Mouse (Mus musculus) limb, embryonic 11.5 days (tissue): ENCODE measurements around the gene Lilra5. TPM values are rescaled to one million over a fixed set of nuclear protein-coding genes. Genes with fewer than 3 reads are reported as not detected.
"Not testable (repeated sequence)": the region's sequence is repeated elsewhere in the genome, so short reads cannot be mapped to it uniquely, and the experiment has no call there.

ENCODE experiments used
- ATAC-seq: fragments of 200-750 bp; cut with Nextera tagmentation; 2 replicates; pipeline ENCODE4 v1.8.0; 2017; ENCODE audit warnings: low read depth; ENCODE audit not compliant: insufficient number of reproducible peaks, low FRiP score, low TSS enrichment
- DNase-seq: peaks from one replicate; pipeline ENCODE4 v3.0.0-alpha.2; 2015; ENCODE audit warnings: low spot score
- H3K27ac ChIP-seq: fragments of 300-500 bp; sonication (generic); replicated peaks from 2 replicates; pipeline ENCODE4 v1.5.1; 2014; ENCODE audit warnings: low read depth, mild to moderate bottlenecking, low read length
- H3K27me3 ChIP-seq: fragments of 300-500 bp; sonication (generic); 2 replicates; pipeline ENCODE4 v1.6.1; 2014; ENCODE audit warnings: mild to moderate bottlenecking, low read length, mixed read lengths; ENCODE audit not compliant: control insufficient read depth, insufficient read depth
- H3K36me3 ChIP-seq: fragments of 300-500 bp; sonication (generic); 2 replicates; pipeline ENCODE4 v1.6.1; 2014; ENCODE audit warnings: mild to moderate bottlenecking, low read length, moderate library complexity, mixed read lengths; ENCODE audit not compliant: control insufficient read depth, insufficient read depth
- H3K4me1 ChIP-seq: fragments of 300-500 bp; sonication (generic); 2 replicates; pipeline ENCODE4 v1.6.1; 2014; ENCODE audit warnings: low read length, mixed read lengths; ENCODE audit not compliant: control insufficient read depth, insufficient read depth
- H3K4me2 ChIP-seq: fragments of 300-500 bp; sonication (generic); 2 replicates; pipeline ENCODE4 v1.6.1; 2014; ENCODE audit warnings: low read depth, mild to moderate bottlenecking, moderate library complexity; ENCODE audit not compliant: severe bottlenecking
- H3K4me3 ChIP-seq: fragments of 300-500 bp; sonication (generic); 2 replicates; pipeline ENCODE4 v1.5.1; 2014; ENCODE audit warnings: low read depth, low read length
- H3K9ac ChIP-seq: fragments of 300-500 bp; sonication (generic); 2 replicates; pipeline ENCODE4 v1.6.1; 2014; ENCODE audit warnings: mild to moderate bottlenecking, low read length
- H3K9me3 ChIP-seq: fragments of 300-500 bp; sonication (generic); 2 replicates; pipeline ENCODE4 v1.6.1; 2016; ENCODE audit warnings: low read length; ENCODE audit not compliant: control insufficient read depth
- WGBS: fragments of 180-500 bp; shearing (Covaris S2); extraction: QIAGEN DNeasy Blood & Tissue Kit; methylation state at CpG from one replicate; pipeline ENCODE4 v1.1.7; 2014; 5-methylcytosine and 5-hydroxymethylcytosine counted together
- polyA plus RNA-seq: library from polyadenylated mRNA; unstranded; fragments of >200 nt; fragmentation: Nextera tagmentation; extraction: Ambion mirVana; gene quantifications from 2 replicates; pipeline ENCODE4 v1.2.1, GENCODE M21; 2014

The Lilra5 gene
- not detected in 2 replicates for polyA plus RNA-seq

- DNase-seq: no peak
- no peak within 1 kb of the TSS for H3K4me2 ChIP-seq
- H3K9me3 ChIP-seq: no peaks in the 10 kb centered on the region; the same call in 1 of the 2 replicates
- no peak within 1 kb of the TSS for H3K9ac ChIP-seq
- H3K4me1 ChIP-seq: no peaks in the 10 kb centered on the region
- H3K27me3 ChIP-seq: no peaks in the 10 kb centered on the region
- H3K27ac ChIP-seq: no peak within 1 kb of the TSS
- H3K36me3 ChIP-seq: no peaks in the 10 kb centered on the region
- ATAC-seq: no peak
- WGBS: 79% methylated on average over 7 of the region's 7 CpGs
- no peak within 1 kb of the TSS for H3K4me3 ChIP-seq
These were observed at the start of gene Lilra5 for GRCm38 (mm10) chr7:4237454-4237853. TSS of gene Lilra5 (plus strand) at chr7:4237754.

GRCm38 (mm10) chr7:4207126-4207525 is 30.4 kb upstream of the Lilra5 start:
- Histone ChIP-seq H3K4me1 (no peaks in the 10 kb centered on the region), H3K9me3 (no peaks in the 10 kb centered on the region), H3K4me3 (no peak overlapping the region), H3K4me2 (no peak overlapping the region), H3K9ac (no peak overlapping the region), H3K27me3 (no peaks in the 10 kb centered on the region), H3K27ac (no peak overlapping the region), H3K36me3 (no peaks in the 10 kb centered on the region)
- no peak for DNase-seq
- 80% methylated on average over 1 of the region's 1 CpGs for WGBS
- no peak for ATAC-seq

GRCm38 (mm10) chr7:4208626-4209025 is 28.9 kb upstream of the Lilra5 start:
- H3K4me2 ChIP-seq: no peak overlapping the region
- no peaks in the 10 kb centered on the region for H3K4me1 ChIP-seq
- H3K9ac ChIP-seq: no peak overlapping the region
- H3K27ac ChIP-seq: no peak overlapping the region
- WGBS: 52% methylated on average over 2 of the region's 2 CpGs
- DNase-seq (no peak), ATAC-seq (no peak)
- no peak overlapping the region for H3K4me3 ChIP-seq
- no peaks in the 10 kb centered on the region for H3K27me3 ChIP-seq
- H3K36me3 ChIP-seq: no peaks in the 10 kb centered on the region
- H3K9me3 ChIP-seq: no peaks in the 10 kb centered on the region

GRCm38 (mm10) chr7:4213436-4213835 is 24.1 kb upstream of the Lilra5 start:
- H3K4me1 ChIP-seq, H3K27ac ChIP-seq, ATAC-seq, H3K9me3 ChIP-seq, H3K4me2 ChIP-seq, H3K9ac ChIP-seq, H3K27me3 ChIP-seq, DNase-seq, H3K36me3 ChIP-seq, H3K4me3 ChIP-seq: not testable (repeated sequence)

- Histone ChIP-seq H3K9ac (no peak overlapping the region), H3K4me3 (no peak overlapping the region), H3K36me3 (no peaks in the 10 kb centered on the region), H3K4me2 (no peak overlapping the region), H3K9me3 (no peaks in the 10 kb centered on the region), H3K4me1 (no peaks in the 10 kb centered on the region), H3K27me3 (no peaks in the 10 kb centered on the region), H3K27ac (no peak overlapping the region)
- no peak for ATAC-seq
- 78% methylated on average over 2 of the region's 2 CpGs for WGBS
- no peak for DNase-seq
These were observed 22.2 kb upstream of the Lilra5 start for GRCm38 (mm10) chr7:4215396-4215795.

- Histone ChIP-seq H3K4me1 (no peaks in the 10 kb centered on the region), H3K9ac (no peak overlapping the region), H3K27me3 (no peaks in the 10 kb centered on the region), H3K36me3 (no peaks in the 10 kb centered on the region), H3K4me3 (no peak overlapping the region), H3K27ac (no peak overlapping the region), H3K9me3 (no peaks in the 10 kb centered on the region), H3K4me2 (no peak overlapping the region)
- DNase-seq (no peak), ATAC-seq (no peak)
- 75% methylated on average over 2 of the region's 2 CpGs for WGBS
These were observed 21.7 kb upstream of the Lilra5 start for GRCm38 (mm10) chr7:4215805-4216204.

- Histone ChIP-seq H3K27ac (no peak overlapping the region), H3K4me2 (no peak overlapping the region), H3K36me3 (no peaks in the 10 kb centered on the region), H3K9ac (no peak overlapping the region), H3K9me3 (no peaks in the 10 kb centered on the region; the same call in 1 of the 2 replicates), H3K4me1 (no peaks in the 10 kb centered on the region), H3K27me3 (no peaks in the 10 kb centered on the region), H3K4me3 (no peak overlapping the region)
- ATAC-seq (no peak), DNase-seq (no peak)
These were observed 2.0 kb upstream of the Lilra5 start for GRCm38 (mm10) chr7:4235536-4235935.

GRCm38 (mm10) chr7:4239038-4239721 is 1.6 kb downstream of the Lilra5 start:
- no peak overlapping the region for H3K9ac ChIP-seq
- no peaks in the 10 kb centered on the region; the same call in 1 of the 2 replicates for H3K9me3 ChIP-seq
- DNase-seq (no peak), ATAC-seq (no peak)
- H3K27ac ChIP-seq: no peak overlapping the region
- H3K36me3 ChIP-seq: no peaks in the 10 kb centered on the region
- no peak overlapping the region for H3K4me2 ChIP-seq
- H3K4me1 ChIP-seq: no peaks in the 10 kb centered on the region
- 77% methylated on average over 6 of the region's 6 CpGs for WGBS
- H3K27me3 ChIP-seq: no peaks in the 10 kb centered on the region
- no peak overlapping the region for H3K4me3 ChIP-seq

GRCm38 (mm10) chr7:4251211-4251610 is 13.7 kb downstream of the Lilra5 start:
- not testable (repeated sequence) for H3K4me3 ChIP-seq, H3K27ac ChIP-seq, H3K4me1 ChIP-seq, H3K36me3 ChIP-seq, H3K27me3 ChIP-seq, H3K4me2 ChIP-seq, DNase-seq, H3K9ac ChIP-seq, ATAC-seq, H3K9me3 ChIP-seq
- 82% methylated on average over 1 of the region's 1 CpGs for WGBS
